Mouse (Mus musculus): ENCODE data around the gene Gm49336. TPM values are rescaled to one million over a fixed set of nuclear protein-coding genes. Genes with fewer than 3 reads are reported as not detected.

The Gm49336 gene
- total RNA-seq, 1 experiment = 29.6 TPM

- TF ChIP-seq MAFK (IDR thresholded peaks at IDR 0.05; ENCODE audit: insufficient read depth, low read depth, low read length) (no peak), ZNF384 (IDR thresholded peaks at IDR 0.05; ENCODE audit: low read depth, low read length) (no peak), CHD2 (IDR thresholded peaks at IDR 0.05; ENCODE audit: low read depth, low read length) (no peak), HCFC1 (IDR thresholded peaks at IDR 0.05; ENCODE audit: borderline replicate concordance, insufficient read depth, low read length) (no peak), ZC3H11A (IDR thresholded peaks at IDR 0.05; ENCODE audit: borderline replicate concordance, low read depth, low read length) (no peak)
- Histone ChIP-seq H3K4me1 (ENCODE audit: control insufficient read depth in 2 of 2, insufficient read depth in 2 of 2, low read length in 2 of 2, poor library complexity in 1 of 2) (peaks cover 0 to 3% of the 10 kb centered on the region in 2 experiments; a peak in 1 of 4 replicates), H3K4me3 (ENCODE audit: insufficient read depth in 1 of 2, low read depth in 1 of 2, low read length in 2 of 2, poor library complexity in 1 of 2, severe bottlenecking in 1 of 2) (no peak overlapping the region), H3K9me3 (ENCODE audit: control insufficient read depth, insufficient read depth, low read depth, low read length) (no peaks in the 10 kb centered on the region), H3K9ac (ENCODE audit: insufficient read depth, low read depth, low read length, poor library complexity, severe bottlenecking) (no peak overlapping the region), H3K27ac (ENCODE audit: insufficient read depth, low read depth, low read length, poor library complexity, severe bottlenecking) (no peak overlapping the region), H3K36me3 (ENCODE audit: control insufficient read depth, insufficient read depth, low read length, poor library complexity, severe bottlenecking) (no peaks in the 10 kb centered on the region)
- in situ Hi-C loops (cut with MboI; ENCODE audit: low sequenced_read_pairs in 2 of 2, unreplicated experiment in 2 of 2) = no loop called here
- DNase-seq (ENCODE audit: low read depth, low spot score) = no peak
These were observed 18.0 kb upstream of the Gm49336 start for GRCm38 (mm10) chr14:60269333-60269732.

GRCm38 (mm10) chr14:60264990-60265876 is 13.9 kb upstream of the Gm49336 start, which contains the start of gene Mtmr6:
Gene Mtmr6, plus strand, starts transcription at chr14:60265228.
- Histone ChIP-seq H3K4me3 (ENCODE audit: insufficient read depth in 1 of 2, low read depth in 1 of 2, low read length in 2 of 2, poor library complexity in 1 of 2, severe bottlenecking in 1 of 2) (peak within 1 kb of the TSS; percentile 78 to 86), H3K27ac (ENCODE audit: insufficient read depth, low read depth, low read length, poor library complexity, severe bottlenecking) (no peak within 1 kb of the TSS), H3K9ac (ENCODE audit: insufficient read depth, low read depth, low read length, poor library complexity, severe bottlenecking) (peak within 1 kb of the TSS; percentile 79), H3K36me3 (ENCODE audit: control insufficient read depth, insufficient read depth, low read length, poor library complexity, severe bottlenecking) (no peaks in the 10 kb centered on the region), H3K4me1 (ENCODE audit: control insufficient read depth in 2 of 2, insufficient read depth in 2 of 2, low read length in 2 of 2, poor library complexity in 1 of 2) (peaks cover 0 to 3% of the 10 kb centered on the region in 2 experiments; a peak in 1 of 4 replicates), H3K9me3 (ENCODE audit: control insufficient read depth, insufficient read depth, low read depth, low read length) (no peaks in the 10 kb centered on the region)
- peak; percentile 78; the same call in 1 of the 2 replicates for TF ChIP-seq HCFC1 (IDR thresholded peaks at IDR 0.05; ENCODE audit: borderline replicate concordance, insufficient read depth, low read length)
- TF ChIP-seq CHD2 (IDR thresholded peaks at IDR 0.05; ENCODE audit: low read depth, low read length) = no peak
- in situ Hi-C loops (cut with MboI; ENCODE audit: low sequenced_read_pairs in 2 of 2, unreplicated experiment in 2 of 2) = no loop called here
- DNase-seq (ENCODE audit: low read depth, low spot score) = peak; percentile 98

- Histone ChIP-seq H3K9ac (ENCODE audit: insufficient read depth, low read depth, low read length, poor library complexity, severe bottlenecking) (peak overlapping the region; percentile 31; the same call in 1 of the 2 replicates), H3K9me3 (ENCODE audit: control insufficient read depth, insufficient read depth, low read depth, low read length) (no peaks in the 10 kb centered on the region), H3K27ac (ENCODE audit: insufficient read depth, low read depth, low read length, poor library complexity, severe bottlenecking) (no peak overlapping the region), H3K36me3 (ENCODE audit: control insufficient read depth, insufficient read depth, low read length, poor library complexity, severe bottlenecking) (no peaks in the 10 kb centered on the region), H3K4me1 (ENCODE audit: control insufficient read depth in 2 of 2, insufficient read depth in 2 of 2, low read length in 2 of 2, poor library complexity in 1 of 2) (peaks cover 0 to 3% of the 10 kb centered on the region in 2 experiments; a peak in 1 of 4 replicates), H3K4me3 (ENCODE audit: insufficient read depth in 1 of 2, low read depth in 1 of 2, low read length in 2 of 2, poor library complexity in 1 of 2, severe bottlenecking in 1 of 2) (no peak overlapping the region)
- no peak for TF ChIP-seq ZNF384 (IDR thresholded peaks at IDR 0.05; ENCODE audit: low read depth, low read length)
- TF ChIP-seq HCFC1 (IDR thresholded peaks at IDR 0.05; ENCODE audit: borderline replicate concordance, insufficient read depth, low read length) = no peak
- no peak for TF ChIP-seq CHD2 (IDR thresholded peaks at IDR 0.05; ENCODE audit: low read depth, low read length)
- TF ChIP-seq ZC3H11A (IDR thresholded peaks at IDR 0.05; ENCODE audit: borderline replicate concordance, low read depth, low read length) = no peak
- no peak for TF ChIP-seq MAFK (IDR thresholded peaks at IDR 0.05; ENCODE audit: insufficient read depth, low read depth, low read length)
- DNase-seq (ENCODE audit: low read depth, low spot score) = no peak
- in situ Hi-C loops (cut with MboI; ENCODE audit: low sequenced_read_pairs in 2 of 2, unreplicated experiment in 2 of 2) = no loop called here
These were observed 11.0 kb upstream of the Gm49336 start for GRCm38 (mm10) chr14:60262316-60262715.

GRCm38 (mm10) chr14:60257851-60258250 is 6.5 kb upstream of the Gm49336 start:
- Histone ChIP-seq H3K36me3 (ENCODE audit: control insufficient read depth, insufficient read depth, low read length, poor library complexity, severe bottlenecking) (no peaks in the 10 kb centered on the region), H3K4me3 (ENCODE audit: insufficient read depth in 1 of 2, low read depth in 1 of 2, low read length in 2 of 2, poor library complexity in 1 of 2, severe bottlenecking in 1 of 2) (no peak overlapping the region), H3K27ac (ENCODE audit: insufficient read depth, low read depth, low read length, poor library complexity, severe bottlenecking) (no peak overlapping the region), H3K9me3 (ENCODE audit: control insufficient read depth, insufficient read depth, low read depth, low read length) (no peaks in the 10 kb centered on the region), H3K9ac (ENCODE audit: insufficient read depth, low read depth, low read length, poor library complexity, severe bottlenecking) (no peak overlapping the region), H3K4me1 (ENCODE audit: control insufficient read depth in 2 of 2, insufficient read depth in 2 of 2, low read length in 2 of 2, poor library complexity in 1 of 2) (no peaks in the 10 kb centered on the region)
- DNase-seq (ENCODE audit: low read depth, low spot score) = no peak
- in situ Hi-C loops (cut with MboI; ENCODE audit: low sequenced_read_pairs in 2 of 2, unreplicated experiment in 2 of 2) = no loop called here
- no peak for TF ChIP-seq ZC3H11A (IDR thresholded peaks at IDR 0.05; ENCODE audit: borderline replicate concordance, low read depth, low read length)
- no peak for TF ChIP-seq HCFC1 (IDR thresholded peaks at IDR 0.05; ENCODE audit: borderline replicate concordance, insufficient read depth, low read length)
- TF ChIP-seq ZNF384 (IDR thresholded peaks at IDR 0.05; ENCODE audit: low read depth, low read length) = no peak
- no peak for TF ChIP-seq MAFK (IDR thresholded peaks at IDR 0.05; ENCODE audit: insufficient read depth, low read depth, low read length)
- no peak for TF ChIP-seq CHD2 (IDR thresholded peaks at IDR 0.05; ENCODE audit: low read depth, low read length)

All from ES-E14 (cell line).